ENCODE assay signal across 14 mouse cellular contexts in the genomic region with DNA sequence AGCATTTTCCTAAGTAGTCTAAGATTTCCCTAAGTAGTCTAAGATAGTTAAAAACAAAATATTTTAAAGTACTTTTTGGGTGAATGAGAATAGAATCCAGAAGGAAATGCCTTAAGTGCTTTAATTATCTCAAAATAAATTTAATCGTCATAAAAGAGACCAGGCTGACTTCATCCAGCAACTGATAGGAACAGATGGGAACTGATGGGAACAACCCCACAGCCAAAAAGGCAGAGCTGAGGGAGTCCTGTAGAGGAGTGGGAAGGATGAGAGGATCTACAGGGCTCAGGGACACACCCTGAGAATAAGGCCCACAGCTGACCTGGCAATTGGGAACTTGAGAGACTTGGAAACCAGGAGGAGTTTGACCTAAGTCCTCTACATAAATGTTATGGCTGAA.
"Had no signal": no experiment of that assay in that cellular context is flagged by ENCODE, and none has a peak within 500 bp of the region (broad histone marks: within the 10 kb centered on the region; RNA-seq: fewer than 3 reads in every experiment).

No protein-coding gene starts in this region.

- H3K27me3 ChIP-seq: limb, embryonic 13.5 days; neural tube, embryonic 15.5 days; stomach, embryonic 15.5 days had no signal

- H3K9me3 ChIP-seq: limb, embryonic 13.5 days; neural tube, embryonic 15.5 days; stomach, embryonic 15.5 days had no signal

- H3K4me1 ChIP-seq: limb, embryonic 13.5 days; neural tube, embryonic 15.5 days; stomach, embryonic 15.5 days had no signal

- DNase-seq: kidney, adult 11 months; kidney, adult 9 months; kidney, postnatal 36 days; lung, adult 18-20 months; lung, postnatal 36 days; midbrain, embryonic 14.5 days; thymus, postnatal 36 days had no signal

- H3K36me3 ChIP-seq: limb, embryonic 13.5 days; neural tube, embryonic 15.5 days; stomach, embryonic 15.5 days had no signal

- H3K27ac ChIP-seq: kidney, postnatal 0 days; limb, embryonic 13.5 days; liver, embryonic 14.5 days; neural tube, embryonic 15.5 days; stomach, embryonic 15.5 days had no signal

- ATAC-seq: inflammation-experienced regulatory T-cells, adult 6 months had no signal

- H3K4me2 ChIP-seq: limb, embryonic 13.5 days; neural tube, embryonic 15.5 days; stomach, embryonic 15.5 days had no signal

- H3K4me3 ChIP-seq: limb, embryonic 13.5 days; myocyte; neural tube, embryonic 15.5 days; stomach, embryonic 15.5 days had no signal

- H3K9ac ChIP-seq: limb, embryonic 13.5 days; liver, embryonic 14.5 days; neural tube, embryonic 15.5 days; stomach, embryonic 15.5 days had no signal
